Mouse (Mus musculus) bone marrow, adult 2 months (tissue): ENCODE data around the gene A330070K13Rik.

Experiments used
- CTCF ChIP-seq: fragments of 200-500 bp; IDR thresholded peaks from 2 replicates; pipeline ENCODE4 v1.5.1; 2011; ENCODE audit warnings: low read length, control low read depth; ENCODE audit not compliant: control insufficient read depth, insufficient read depth
- POLR2A ChIP-seq: fragments of 200-500 bp; IDR thresholded peaks from 2 replicates; pipeline ENCODE4 v1.6.1; 2011; ENCODE audit warnings: low read depth, mild to moderate bottlenecking, control low read depth, low read length, borderline replicate concordance; ENCODE audit not compliant: control insufficient read depth

GRCm38 (mm10) chr5:130333971-130334370 lies 50.5 kb downstream of the A330070K13Rik start:
- TF ChIP-seq CTCF (no peak), POLR2A (no peak)
